Mouse (Mus musculus) liver, embryonic 14.5 days (tissue): Measurements from ENCODE around the gene Cldn10.

ENCODE experiments used
- CTCF ChIP-seq: IDR thresholded peaks from 2 replicates; pipeline ENCODE4 v1.5.1; 2016; ENCODE audit warnings: antibody characterized with exemption, low read depth, control low read depth
- EP300 ChIP-seq: IDR thresholded peaks from 2 replicates; pipeline ENCODE4 v1.6.1; 2016; ENCODE audit warnings: antibody characterized with exemption, low read depth

DNA sequence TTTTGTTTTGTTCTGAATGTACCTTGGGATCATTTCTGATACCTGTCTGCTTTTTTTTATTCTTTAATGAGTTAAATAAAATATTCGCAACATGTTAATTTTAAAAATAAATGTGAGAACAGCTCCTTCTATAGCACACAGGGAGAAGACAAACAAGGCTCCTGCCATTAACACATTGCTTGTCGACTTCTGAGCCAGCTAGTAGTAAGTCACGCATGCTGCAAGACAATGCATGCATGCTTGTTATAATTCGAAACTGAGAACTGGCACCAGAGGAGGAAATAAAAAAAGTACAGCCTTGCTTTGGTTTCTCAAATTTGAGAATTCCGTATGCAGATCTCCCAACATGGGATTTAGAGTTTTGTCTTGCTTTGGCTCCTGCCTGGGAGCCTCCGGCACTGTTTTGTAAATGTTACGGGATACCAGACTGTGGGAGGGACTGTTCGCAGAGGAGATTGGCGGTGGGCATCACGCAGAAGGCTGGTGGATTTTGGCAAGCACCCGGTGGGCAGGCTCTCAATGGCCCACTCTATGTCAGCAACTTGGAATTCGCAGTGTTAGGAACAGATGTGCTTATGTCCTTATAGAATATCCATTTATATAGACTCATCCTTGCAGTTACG is 80.5 kb downstream of the Cldn10 start:
- TF ChIP-seq CTCF (no peak), EP300 (no peak)
